Mouse (Mus musculus) stomach, embryonic 14.5 days (tissue): ENCODE results near the gene Angptl2. TPM values are rescaled to one million over a fixed set of nuclear protein-coding genes. Genes with fewer than 3 reads are reported as not detected.

Source experiments
- ATAC-seq: fragments of 200-750 bp; cut with Nextera tagmentation; 2 replicates; pipeline ENCODE4 v1.8.0; 2017; ENCODE audit warnings: low read depth, moderate TSS enrichment; ENCODE audit not compliant: insufficient number of reproducible peaks, insufficient read depth, low FRiP score
- H3K27ac ChIP-seq: fragments of 300-500 bp; sonication (generic); 2 replicates; pipeline ENCODE4 v1.5.1; 2014; ENCODE audit warnings: mild to moderate bottlenecking, low read length, moderate library complexity, mixed read lengths
- H3K27me3 ChIP-seq: fragments of 300-500 bp; sonication (generic); 2 replicates; pipeline ENCODE4 v1.6.1; 2014; ENCODE audit warnings: low read length, control low read depth, mixed read lengths; ENCODE audit not compliant: control insufficient read depth, insufficient read depth
- H3K36me3 ChIP-seq: fragments of 300-500 bp; sonication (generic); 2 replicates; pipeline ENCODE4 v1.6.1; 2014; ENCODE audit warnings: mild to moderate bottlenecking, control low read depth, low read length, moderate library complexity, mixed read lengths; ENCODE audit not compliant: control insufficient read depth, insufficient read depth
- H3K4me1 ChIP-seq: fragments of 300-500 bp; sonication (generic); 2 replicates; pipeline ENCODE4 v1.6.1; 2014; ENCODE audit warnings: low read length, control low read depth, mixed read lengths; ENCODE audit not compliant: control insufficient read depth, insufficient read depth
- H3K4me2 ChIP-seq: fragments of 300-500 bp; sonication (generic); replicated peaks from 2 replicates; pipeline ENCODE4 v1.6.1; 2014; ENCODE audit warnings: low read depth, low read length, control low read depth
- H3K4me3 ChIP-seq: fragments of 300-500 bp; sonication (generic); 2 replicates; pipeline ENCODE4 v1.5.1; 2014; ENCODE audit warnings: low read depth, low read length, control low read depth
- H3K9ac ChIP-seq: fragments of 300-500 bp; sonication (generic); replicated peaks from 2 replicates; pipeline ENCODE4 v1.6.1; 2014; ENCODE audit warnings: low read depth, mild to moderate bottlenecking, control low read depth, low read length, moderate library complexity, mixed read lengths
- H3K9me3 ChIP-seq: fragments of 300-500 bp; sonication (generic); 2 replicates; pipeline ENCODE4 v1.6.1; 2016; ENCODE audit warnings: low read depth, low read length, control low read depth; ENCODE audit not compliant: control insufficient read depth
- WGBS: fragments of 180-500 bp; shearing (Covaris S2); extraction: QIAGEN DNeasy Blood & Tissue Kit; methylation state at CpG from one replicate; pipeline ENCODE4 v1.1.7; 2014; 5-methylcytosine and 5-hydroxymethylcytosine counted together
- polyA plus RNA-seq: library from polyadenylated mRNA; unstranded; fragments of >200 nt; fragmentation: Nextera tagmentation; extraction: Ambion mirVana; gene quantifications from 2 replicates; pipeline ENCODE4 v1.2.1, GENCODE M21; 2014

The Angptl2 gene
- polyA plus RNA-seq, 1 experiment from 2014 or later = 39.7 TPM

DNA sequence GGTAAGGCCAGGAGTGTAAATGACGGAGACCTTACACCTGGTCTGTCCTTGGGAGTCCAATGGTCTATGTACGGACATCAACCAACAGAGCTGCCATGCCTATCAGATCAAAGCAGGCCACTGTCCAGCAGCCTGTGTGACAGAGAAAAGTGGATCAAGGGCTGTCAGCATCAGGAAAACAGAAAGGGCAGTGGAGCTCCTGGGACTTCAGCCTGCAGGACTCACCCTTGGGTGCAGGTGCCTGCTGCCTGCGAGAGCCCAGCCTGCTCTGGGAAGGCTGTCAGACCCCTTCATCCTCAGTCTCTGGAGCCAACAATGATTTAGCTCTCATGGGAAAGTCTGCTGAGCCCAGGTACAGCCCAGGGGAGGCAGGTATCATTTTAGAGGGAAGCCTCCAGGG is 45.6 kb downstream of the Angptl2 start:
- H3K27ac ChIP-seq = no peak overlapping the region
- no peaks in the 10 kb centered on the region for H3K27me3 ChIP-seq
- peaks cover 9% of the 10 kb centered on the region; the same call in 1 of the 2 replicates for H3K4me1 ChIP-seq
- no peak overlapping the region for H3K9ac ChIP-seq
- no peak for ATAC-seq
- H3K4me2 ChIP-seq = no peak overlapping the region
- WGBS = 100% methylated on average over 3 of the region's 3 CpGs
- H3K36me3 ChIP-seq = no peaks in the 10 kb centered on the region
- no peaks in the 10 kb centered on the region for H3K9me3 ChIP-seq
- H3K4me3 ChIP-seq = no peak overlapping the region

DNA sequence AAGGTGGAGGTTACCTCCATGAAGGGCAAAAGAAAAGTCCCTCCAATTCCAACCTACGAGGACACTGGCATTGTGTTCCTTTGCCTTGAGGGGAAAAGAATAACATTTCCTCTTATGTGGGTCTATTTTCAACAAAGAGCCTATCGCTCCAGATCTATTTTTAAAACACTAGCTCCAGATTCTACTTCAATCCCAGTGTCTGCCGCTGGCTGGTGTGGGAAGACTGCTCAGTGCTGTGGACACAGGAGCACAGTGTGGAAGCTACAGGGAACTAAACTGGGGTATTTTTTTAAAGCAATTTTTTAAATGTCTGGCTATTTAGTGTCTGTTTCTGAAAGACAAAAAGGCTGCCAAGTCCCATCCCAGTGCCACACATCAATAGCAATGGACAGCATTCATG is 49.9 kb downstream of the Angptl2 start:
- Histone ChIP-seq H3K4me1 (peaks cover 12% of the 10 kb centered on the region; the same call in 1 of the 2 replicates), H3K9me3 (no peaks in the 10 kb centered on the region), H3K27ac (peak overlapping the region; percentile 69; the same call in 1 of the 2 replicates), H3K27me3 (no peaks in the 10 kb centered on the region), H3K9ac (no peak overlapping the region), H3K36me3 (no peaks in the 10 kb centered on the region), H3K4me2 (no peak overlapping the region), H3K4me3 (no peak overlapping the region)
- 55% methylated on average over 3 of the region's 3 CpGs for WGBS
- ATAC-seq = no peak

DNA sequence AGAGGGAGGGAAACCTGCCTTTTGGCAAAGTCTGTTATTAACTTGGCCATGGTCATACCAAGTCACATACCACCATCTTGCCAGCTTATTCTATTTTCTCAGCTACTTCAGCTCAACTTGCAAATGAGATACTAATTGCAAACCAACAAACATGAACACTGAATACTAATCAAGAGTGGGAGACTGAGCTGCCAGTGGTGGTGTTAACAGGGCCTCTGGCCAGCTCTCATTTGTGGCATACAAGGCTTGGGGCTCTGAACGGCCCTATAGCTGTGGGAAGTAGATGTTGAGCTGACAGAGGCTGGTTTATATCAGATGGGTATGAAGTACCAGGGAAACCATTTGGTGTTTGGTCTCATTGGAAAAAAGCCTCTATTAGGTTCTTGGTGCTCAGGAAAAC is 51.2 kb downstream of the Angptl2 start:
- Histone ChIP-seq H3K36me3 (no peaks in the 10 kb centered on the region), H3K27me3 (no peaks in the 10 kb centered on the region), H3K27ac (no peak overlapping the region), H3K4me1 (peaks cover 12% of the 10 kb centered on the region; the same call in 1 of the 2 replicates), H3K4me3 (no peak overlapping the region), H3K4me2 (no peak overlapping the region), H3K9me3 (no peaks in the 10 kb centered on the region), H3K9ac (no peak overlapping the region)
- ATAC-seq = no peak
- 74% methylated on average over 1 of the region's 1 CpGs for WGBS

DNA sequence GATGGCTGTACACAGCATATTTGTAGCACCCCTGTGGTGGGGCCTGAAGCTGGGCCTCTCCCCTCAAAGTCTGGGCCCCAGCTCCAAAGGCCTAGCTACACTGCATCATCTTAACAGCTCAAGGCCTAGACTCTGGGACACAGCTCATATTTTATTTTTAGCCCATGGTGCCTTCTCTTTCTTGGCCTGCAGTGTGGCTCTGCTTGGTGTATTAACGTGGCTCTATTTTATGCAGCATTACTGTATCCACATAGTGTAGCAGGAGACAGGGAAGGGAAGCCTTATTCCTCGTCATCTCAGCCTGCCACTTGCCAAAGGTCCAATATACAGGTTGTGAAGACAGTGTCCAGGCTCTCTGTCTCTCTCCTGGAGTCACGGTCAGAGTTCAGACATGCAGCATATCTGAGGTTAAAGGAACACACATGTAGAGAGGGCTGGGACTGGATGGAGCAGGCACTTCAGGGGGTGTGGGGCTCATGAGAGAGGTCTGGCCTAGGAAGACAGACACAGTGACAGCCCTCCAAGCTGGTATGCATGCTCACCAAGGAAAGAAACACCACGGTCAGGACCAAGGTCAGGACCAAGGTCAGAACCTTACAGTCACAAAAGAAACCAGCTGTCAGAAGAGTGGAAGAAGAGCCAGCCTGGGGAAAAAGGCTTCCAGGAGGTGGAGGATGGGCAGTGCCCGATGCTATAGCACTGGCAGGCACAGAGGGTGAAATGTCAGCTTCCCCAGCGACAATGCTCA is 52.7 kb downstream of the Angptl2 start:
- Histone ChIP-seq H3K4me2 (no peak overlapping the region), H3K27ac (peak overlapping the region; percentile 58; the same call in 1 of the 2 replicates), H3K9ac (no peak overlapping the region), H3K27me3 (no peaks in the 10 kb centered on the region), H3K36me3 (no peaks in the 10 kb centered on the region), H3K4me1 (peaks cover 12% of the 10 kb centered on the region; the same call in 1 of the 2 replicates), H3K4me3 (no peak overlapping the region), H3K9me3 (no peaks in the 10 kb centered on the region)
- no peak for ATAC-seq
- WGBS = 70% methylated on average over 6 of the region's 6 CpGs

DNA sequence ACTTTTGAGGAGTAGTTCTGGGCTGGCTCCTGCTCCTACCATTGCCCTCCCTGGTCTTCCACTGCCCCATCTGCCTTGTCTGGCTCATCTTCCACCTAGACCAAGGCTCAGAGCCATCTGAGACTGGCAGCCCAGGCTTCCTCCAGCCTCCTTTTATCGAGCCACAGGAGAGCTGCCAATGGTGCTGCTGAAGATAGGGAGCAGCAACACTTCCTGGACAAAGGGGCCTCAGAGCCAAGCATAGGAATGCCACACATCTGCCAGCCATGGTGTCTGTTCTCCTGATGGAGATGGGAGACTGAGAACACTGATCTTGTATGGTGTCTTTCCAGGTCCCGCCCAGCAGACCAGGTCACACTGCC is 53.2 kb downstream of the Angptl2 start:
- Histone ChIP-seq H3K9me3 (no peaks in the 10 kb centered on the region), H3K4me1 (peaks cover 12% of the 10 kb centered on the region; the same call in 1 of the 2 replicates), H3K27me3 (no peaks in the 10 kb centered on the region), H3K27ac (no peak overlapping the region), H3K9ac (no peak overlapping the region), H3K36me3 (no peaks in the 10 kb centered on the region), H3K4me3 (no peak overlapping the region), H3K4me2 (no peak overlapping the region)
- 83% methylated on average over 2 of the region's 2 CpGs for WGBS
- ATAC-seq = no peak

DNA sequence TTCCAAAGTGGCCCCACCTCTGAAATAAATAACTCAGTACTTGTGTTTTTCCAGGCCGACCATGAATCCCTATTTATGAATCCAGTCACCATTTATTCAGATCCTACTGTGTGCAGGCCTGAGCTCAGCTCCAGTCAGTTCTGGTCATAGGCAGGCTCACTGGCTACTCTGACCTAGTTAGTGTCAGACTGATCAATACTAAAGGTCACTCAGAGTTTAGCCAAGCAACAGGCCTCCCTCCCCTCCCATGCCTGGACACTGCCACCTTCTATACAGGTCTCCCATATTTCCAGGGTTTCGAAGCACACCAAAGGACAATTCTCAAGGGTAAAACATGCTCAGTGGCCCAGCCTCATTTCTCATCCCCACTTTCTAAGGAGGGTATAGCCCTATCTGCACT is 54.7 kb downstream of the Angptl2 start:
- Histone ChIP-seq H3K4me2 (no peak overlapping the region), H3K27me3 (no peaks in the 10 kb centered on the region), H3K9ac (no peak overlapping the region), H3K36me3 (no peaks in the 10 kb centered on the region), H3K27ac (no peak overlapping the region), H3K4me1 (peaks cover 8% of the 10 kb centered on the region; the same call in 1 of the 2 replicates), H3K4me3 (no peak overlapping the region), H3K9me3 (no peaks in the 10 kb centered on the region)
- no peak for ATAC-seq
- WGBS = 84% methylated on average over 2 of the region's 2 CpGs

DNA sequence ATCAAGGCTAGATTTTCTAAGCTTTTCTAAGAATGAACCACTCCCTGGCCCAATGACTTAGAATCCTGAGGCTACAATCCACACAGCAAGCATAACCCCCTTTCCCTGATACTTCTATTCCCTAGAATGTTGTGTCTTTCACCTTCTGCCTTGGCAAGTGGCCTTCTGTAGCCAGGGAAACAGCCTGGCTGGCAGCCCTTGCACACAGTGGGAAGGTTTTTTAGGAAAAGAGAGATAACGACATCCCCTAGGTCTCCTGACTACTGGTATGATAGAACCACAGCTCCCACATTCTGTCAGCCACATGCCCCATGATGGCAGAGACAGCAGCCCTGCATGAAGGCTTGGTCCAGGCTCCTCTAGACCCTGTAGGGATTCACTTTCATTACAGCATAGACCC is 55.6 kb downstream of the Angptl2 start:
- no peaks in the 10 kb centered on the region for H3K9me3 ChIP-seq
- 88% methylated on average over 1 of the region's 1 CpGs for WGBS
- no peak for ATAC-seq
- 0 out of 2 replicates have a peak, but pooled peaks cover 5% of the 10 kb centered on the region for H3K4me1 ChIP-seq
- H3K4me2 ChIP-seq = no peak overlapping the region
- no peaks in the 10 kb centered on the region for H3K36me3 ChIP-seq
- H3K27ac ChIP-seq = no peak overlapping the region
- no peaks in the 10 kb centered on the region for H3K27me3 ChIP-seq
- H3K9ac ChIP-seq = no peak overlapping the region
- no peak overlapping the region for H3K4me3 ChIP-seq

DNA sequence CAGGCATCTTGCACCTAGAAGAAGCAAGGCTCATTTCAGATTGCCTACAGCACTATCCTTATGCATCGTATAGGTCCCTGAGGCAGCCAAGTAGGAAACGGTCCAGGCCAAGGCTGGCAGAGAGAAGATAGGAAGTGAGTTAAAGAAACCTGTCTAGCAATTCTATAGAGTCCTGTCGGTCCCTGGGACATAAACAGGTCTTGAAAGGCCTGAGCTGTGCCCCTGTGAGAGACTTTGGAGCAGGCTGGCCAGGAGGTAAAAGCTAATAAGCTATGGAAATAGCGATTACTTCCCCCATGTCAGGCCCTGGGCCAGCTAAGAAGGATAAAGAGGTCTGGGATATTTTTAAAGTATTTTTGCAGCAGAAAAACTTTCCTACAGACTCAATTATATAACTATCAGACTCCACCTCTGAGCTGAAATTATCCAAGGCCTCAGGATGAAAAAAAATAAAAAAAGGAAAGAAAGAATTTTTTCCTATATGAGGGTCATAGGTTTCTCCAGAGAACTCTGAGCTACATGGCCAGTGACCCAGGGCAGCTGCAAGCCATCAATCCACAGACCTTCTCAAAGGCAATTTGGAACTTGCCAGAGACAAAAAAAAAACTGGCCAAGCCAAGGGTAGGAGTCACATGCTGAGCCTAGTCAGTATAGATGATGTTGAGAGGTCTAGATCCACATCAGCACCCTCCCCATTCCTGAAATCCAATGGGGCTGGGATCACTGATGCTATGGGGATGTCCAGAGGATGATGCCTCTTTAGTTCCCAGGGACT is 57.0 kb downstream of the Angptl2 start:
- Histone ChIP-seq H3K4me2 (no peak overlapping the region), H3K9me3 (no peaks in the 10 kb centered on the region), H3K36me3 (no peaks in the 10 kb centered on the region), H3K27ac (no peak overlapping the region), H3K4me1 (0 out of 2 replicates have a peak, but pooled peaks cover 5% of the 10 kb centered on the region), H3K27me3 (no peaks in the 10 kb centered on the region), H3K4me3 (no peak overlapping the region), H3K9ac (no peak overlapping the region)
- ATAC-seq = no peak
- WGBS = 82% methylated on average over 4 of the region's 4 CpGs
